ENCODE assay signal across 29 mouse cellular contexts in the genomic region with DNA sequence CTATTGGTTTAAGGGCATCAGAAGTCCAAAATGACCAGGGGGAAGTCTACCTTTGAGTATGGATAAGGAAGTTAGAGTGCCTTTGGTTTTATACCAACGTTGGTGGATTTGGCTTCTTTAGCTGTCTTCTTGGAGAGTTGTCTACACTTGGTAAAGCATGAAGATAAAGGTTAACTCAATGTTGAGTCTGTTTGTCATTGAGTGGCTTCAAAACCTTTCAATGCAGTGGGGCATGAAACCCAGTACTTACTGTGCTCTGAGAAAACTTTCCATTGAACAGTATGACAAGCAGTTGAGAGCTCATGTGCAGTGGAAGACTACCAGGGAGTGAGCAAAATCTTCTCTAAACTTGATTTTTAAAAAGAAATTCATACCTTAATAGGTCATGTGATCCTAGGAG.
"Had no signal": no experiment of that assay in that cellular context is flagged by ENCODE, and none has a peak within 500 bp of the region (broad histone marks: within the 10 kb centered on the region; RNA-seq: fewer than 3 reads in every experiment).

No protein-coding gene starts in this region.

- H3K4me3 ChIP-seq: embryonic facial prominence, embryonic 10.5 days; embryonic facial prominence, embryonic 12.5 days; embryonic facial prominence, embryonic 13.5 days; embryonic facial prominence, embryonic 15.5 days; erythroblast, embryonic 14.5 days; forebrain, embryonic 10.5 days; forebrain, embryonic 12.5 days; forebrain, embryonic 13.5 days; forebrain, embryonic 15.5 days; gastrocnemius, adult 2 months; heart, adult 2 months had no signal

- H3K36me3 ChIP-seq: embryonic facial prominence, embryonic 10.5 days; embryonic facial prominence, embryonic 12.5 days; embryonic facial prominence, embryonic 13.5 days; embryonic facial prominence, embryonic 15.5 days; forebrain, embryonic 10.5 days; forebrain, embryonic 12.5 days; forebrain, embryonic 15.5 days had no signal

- H3K9ac ChIP-seq: embryonic facial prominence, embryonic 12.5 days; embryonic facial prominence, embryonic 13.5 days; embryonic facial prominence, embryonic 15.5 days; forebrain, embryonic 12.5 days; forebrain, embryonic 13.5 days; forebrain, embryonic 15.5 days; forebrain, postnatal 0 days had no signal

- DNase-seq: cerebellum, adult 2 months; cerebellum, adult 8-10 months; cerebellum, adult 9-10 months; cerebellum, adult 9-11 months; cerebellum, postnatal 10 days; cerebellum, postnatal 14 days; cerebellum, postnatal 25 days; cerebellum, postnatal 36 days; embryo, embryonic 11 days; forebrain, postnatal 0 days; gastrocnemius, adult 2 months; gastrocnemius, postnatal 10 days; gastrocnemius, postnatal 14 days; gastrocnemius, postnatal 25 days; gastrocnemius, postnatal 36 days; heart, adult 11 months; heart, adult 18-20 months; heart, adult 2 months had no signal

- ATAC-seq: forebrain, embryonic 13.5 days; forebrain, embryonic 14.5 days; forebrain, embryonic 15.5 days; forebrain, embryonic 16.5 days; forebrain, postnatal 0 days had no signal

- H3K4me2 ChIP-seq: embryonic facial prominence, embryonic 12.5 days; embryonic facial prominence, embryonic 13.5 days; embryonic facial prominence, embryonic 15.5 days; forebrain, embryonic 12.5 days; forebrain, embryonic 13.5 days; forebrain, embryonic 15.5 days had no signal

- H3K27me3 ChIP-seq: embryonic facial prominence, embryonic 12.5 days; embryonic facial prominence, embryonic 13.5 days; embryonic facial prominence, embryonic 15.5 days; forebrain, embryonic 13.5 days; forebrain, embryonic 15.5 days had no signal

- H3K9me3 ChIP-seq: embryonic facial prominence, embryonic 10.5 days; embryonic facial prominence, embryonic 12.5 days; embryonic facial prominence, embryonic 13.5 days; embryonic facial prominence, embryonic 15.5 days; forebrain, embryonic 10.5 days; forebrain, embryonic 12.5 days; forebrain, embryonic 13.5 days; forebrain, embryonic 15.5 days had no signal

- H3K4me1 ChIP-seq: embryonic facial prominence, embryonic 12.5 days; embryonic facial prominence, embryonic 13.5 days; embryonic facial prominence, embryonic 15.5 days had no signal

- H3K27ac ChIP-seq: embryonic facial prominence, embryonic 10.5 days; embryonic facial prominence, embryonic 12.5 days; embryonic facial prominence, embryonic 13.5 days; embryonic facial prominence, embryonic 15.5 days; forebrain, embryonic 10.5 days; forebrain, embryonic 12.5 days; forebrain, embryonic 13.5 days; forebrain, embryonic 15.5 days; gastrocnemius, adult 2 months; heart, adult 2 months had no signal
